Mouse (Mus musculus): ENCODE results near the gene Pym1. TPM values are rescaled to one million over a fixed set of nuclear protein-coding genes. Genes with fewer than 3 reads are reported as not detected.

The Pym1 gene
- polyA plus RNA-seq, 1 experiment from 2014 or later = 41.4 TPM

- H3K4me1 ChIP-seq = no peaks in the 10 kb centered on the region
- no peak overlapping the region for H3K27ac ChIP-seq
- H3K9me3 ChIP-seq (replicated peaks) = no peaks in the 10 kb centered on the region
- no peak for ATAC-seq (replicated peaks; ENCODE audit: low FRiP score)
- 97% methylated on average over 3 of the region's 3 CpGs for WGBS
- peaks cover 16% of the 10 kb centered on the region for H3K36me3 ChIP-seq
- H3K27me3 ChIP-seq = no peaks in the 10 kb centered on the region
- no peak overlapping the region for H3K4me2 ChIP-seq
- no peak overlapping the region for H3K4me3 ChIP-seq (replicated peaks)
- no peak overlapping the region for H3K9ac ChIP-seq
Observed at GRCm38 (mm10) chr10:128795581-128795980, 47.9 kb downstream of the Pym1 start.

GRCm38 (mm10) chr10:128798676-128799075 is 51.0 kb downstream of the Pym1 start:
- Histone ChIP-seq H3K27ac (no peak overlapping the region), H3K27me3 (no peaks in the 10 kb centered on the region), H3K9ac (no peak overlapping the region), H3K4me1 (peaks cover 19% of the 10 kb centered on the region), H3K4me2 (no peak overlapping the region), H3K36me3 (peaks cover 22% of the 10 kb centered on the region), H3K9me3 (replicated peaks) (no peaks in the 10 kb centered on the region), H3K4me3 (replicated peaks) (no peak overlapping the region)
- no peak for ATAC-seq (replicated peaks; ENCODE audit: low FRiP score)
- 93% methylated on average over 8 of the region's 8 CpGs for WGBS

GRCm38 (mm10) chr10:128801981-128802495 is 54.3 kb downstream of the Pym1 start:
- no peak overlapping the region for H3K9ac ChIP-seq
- peaks cover 30% of the 10 kb centered on the region for H3K4me1 ChIP-seq
- ATAC-seq (replicated peaks; ENCODE audit: low FRiP score) = no peak
- 86% methylated on average over 16 of the region's 16 CpGs for WGBS
- H3K36me3 ChIP-seq = peaks cover 28% of the 10 kb centered on the region
- H3K27me3 ChIP-seq = no peaks in the 10 kb centered on the region
- H3K9me3 ChIP-seq (replicated peaks) = no peaks in the 10 kb centered on the region
- H3K4me3 ChIP-seq (replicated peaks) = no peak overlapping the region
- H3K4me2 ChIP-seq = no peak overlapping the region
- H3K27ac ChIP-seq = no peak overlapping the region

- Histone ChIP-seq H3K4me1 (peaks cover 40% of the 10 kb centered on the region), H3K36me3 (peaks cover 34% of the 10 kb centered on the region), H3K9ac (peak overlapping the region; percentile 63), H3K27ac (no peak overlapping the region), H3K4me3 (replicated peaks) (peak overlapping the region; percentile 74), H3K27me3 (no peaks in the 10 kb centered on the region), H3K9me3 (replicated peaks) (no peaks in the 10 kb centered on the region), H3K4me2 (peak overlapping the region; percentile 81)
- WGBS = 50% methylated on average over 4 of the region's 4 CpGs
- ATAC-seq (replicated peaks; ENCODE audit: low FRiP score) = no peak
Observed at GRCm38 (mm10) chr10:128802956-128803355, 55.3 kb downstream of the Pym1 start.

- WGBS = 5% methylated on average over 6 of the region's 6 CpGs
- peak overlapping the region; percentile 97 for H3K27ac ChIP-seq
- H3K4me3 ChIP-seq (replicated peaks) = peak overlapping the region; percentile 74
- H3K4me1 ChIP-seq = peaks cover 44% of the 10 kb centered on the region
- peak overlapping the region; percentile 63 for H3K9ac ChIP-seq
- no peaks in the 10 kb centered on the region for H3K27me3 ChIP-seq
- no peak for ATAC-seq (replicated peaks; ENCODE audit: low FRiP score)
- peaks cover 35% of the 10 kb centered on the region for H3K36me3 ChIP-seq
- H3K9me3 ChIP-seq (replicated peaks) = no peaks in the 10 kb centered on the region
- H3K4me2 ChIP-seq = peak overlapping the region; percentile 81
Observed at GRCm38 (mm10) chr10:128803361-128803760, 55.7 kb downstream of the Pym1 start.

- H3K36me3 ChIP-seq = peaks cover 37% of the 10 kb centered on the region
Observed at GRCm38 (mm10) chr10:128803771-128804270, 56.1 kb downstream of the Pym1 start, which contains the start of gene Dnajc14. Gene Dnajc14 (plus strand): TSS chr10:128804062.

GRCm38 (mm10) chr10:128804271-128805091 is 56.8 kb downstream of the Pym1 start, which contains the start of gene Tmem198b:
Gene Tmem198b (minus strand): TSS chr10:128804370.
- Histone ChIP-seq H3K9me3 (replicated peaks) (no peaks in the 10 kb centered on the region), H3K4me2 (peak within 1 kb of the TSS; percentile 81), H3K9ac (peak within 1 kb of the TSS; percentile 63), H3K27ac (peak within 1 kb of the TSS; percentile 97), H3K27me3 (no peaks in the 10 kb centered on the region), H3K36me3 (peaks cover 41% of the 10 kb centered on the region), H3K4me3 (replicated peaks) (peak within 1 kb of the TSS; percentile 74), H3K4me1 (peaks cover 55% of the 10 kb centered on the region)
- ATAC-seq (replicated peaks; ENCODE audit: low FRiP score) = peak; percentile 74
- WGBS = under 1% methylated on average over 28 of the region's 28 CpGs

More at GRCm38 (mm10) chr10:128803771-128804270, 56.1 kb downstream of the Pym1 start, which contains the start of gene Dnajc14:
- peak within 1 kb of the TSS; percentile 81 for H3K4me2 ChIP-seq
- no peaks in the 10 kb centered on the region for H3K27me3 ChIP-seq
- H3K27ac ChIP-seq = peak within 1 kb of the TSS; percentile 97
- WGBS = under 1% methylated on average over 14 of the region's 14 CpGs
- peak; percentile 13; the same call in 1 of the 2 replicates for ATAC-seq (replicated peaks; ENCODE audit: low FRiP score)
- peak within 1 kb of the TSS; percentile 74 for H3K4me3 ChIP-seq (replicated peaks)
- peak within 1 kb of the TSS; percentile 63 for H3K9ac ChIP-seq
- H3K9me3 ChIP-seq (replicated peaks) = no peaks in the 10 kb centered on the region
- peaks cover 48% of the 10 kb centered on the region for H3K4me1 ChIP-seq

GRCm38 (mm10) chr10:128805092-128806000 is 57.7 kb downstream of the Pym1 start:
- Histone ChIP-seq H3K36me3 (peaks cover 41% of the 10 kb centered on the region), H3K9me3 (replicated peaks) (no peaks in the 10 kb centered on the region), H3K4me3 (replicated peaks) (peak overlapping the region; percentile 74), H3K4me2 (peak overlapping the region; percentile 81), H3K4me1 (peaks cover 59% of the 10 kb centered on the region), H3K9ac (peak overlapping the region; percentile 63), H3K27ac (peak overlapping the region; percentile 97), H3K27me3 (no peaks in the 10 kb centered on the region)
- under 1% methylated on average over 70 of the region's 70 CpGs for WGBS
- ATAC-seq (replicated peaks; ENCODE audit: low FRiP score) = peak; percentile 95

GRCm38 (mm10) chr10:128806086-128806485 is 58.4 kb downstream of the Pym1 start:
- Histone ChIP-seq H3K4me3 (replicated peaks) (peak overlapping the region; percentile 74), H3K4me2 (peak overlapping the region; percentile 81), H3K27me3 (no peaks in the 10 kb centered on the region), H3K9me3 (replicated peaks) (no peaks in the 10 kb centered on the region), H3K27ac (peak overlapping the region; percentile 97), H3K36me3 (peaks cover 34% of the 10 kb centered on the region), H3K9ac (peak overlapping the region; percentile 57), H3K4me1 (peaks cover 59% of the 10 kb centered on the region)
- 47% methylated on average over 6 of the region's 6 CpGs for WGBS
- ATAC-seq (replicated peaks; ENCODE audit: low FRiP score) = no peak

GRCm38 (mm10) chr10:128807018-128807417 is 59.3 kb downstream of the Pym1 start:
- no peaks in the 10 kb centered on the region for H3K9me3 ChIP-seq (replicated peaks)
- H3K4me2 ChIP-seq = peak overlapping the region; percentile 81
- H3K4me1 ChIP-seq = peaks cover 57% of the 10 kb centered on the region
- H3K9ac ChIP-seq = peak overlapping the region; percentile 57
- H3K4me3 ChIP-seq (replicated peaks) = peak overlapping the region; percentile 74
- H3K27ac ChIP-seq = no peak overlapping the region
- no peak for ATAC-seq (replicated peaks; ENCODE audit: low FRiP score)
- peaks cover 34% of the 10 kb centered on the region for H3K36me3 ChIP-seq
- H3K27me3 ChIP-seq = no peaks in the 10 kb centered on the region
- WGBS = 89% methylated on average over 8 of the region's 8 CpGs
